15 mouse cellular contexts compared by ENCODE assay signal in genomic region chr19:5787920-5788319, GRCm38 (mm10). TPM values are rescaled to one million over a fixed set of nuclear protein-coding genes. Genes with fewer than 3 reads are reported as not detected.
DNase-seq lines count a peak whose midpoint lies in the region; ATAC-seq and TF ChIP-seq lines count a peak whose summit lies in the region.
"Had no signal": no experiment of that assay in that cellular context is flagged by ENCODE, and none has a peak within 500 bp of the region (broad histone marks: within the 10 kb centered on the region; RNA-seq: fewer than 3 reads in every experiment).

No protein-coding gene starts in this region.

- no peaks in the 10 kb centered on the region for H3K27me3 ChIP-seq in heart, embryonic 15.5 days
- no peaks in the 10 kb centered on the region for H3K27me3 ChIP-seq in ES-Bruce4 (ENCODE audit: control insufficient read depth, insufficient read depth, low read length, poor library complexity, severe bottlenecking)
- no peaks in the 10 kb centered on the region for H3K27me3 ChIP-seq in limb, embryonic 10.5 days (ENCODE audit: low read depth, poor library complexity, severe bottlenecking)
- H3K27me3 ChIP-seq: forebrain, embryonic 12.5 days; hindbrain, embryonic 15.5 days; liver, embryonic 15.5 days; midbrain, embryonic 13.5 days had no signal

- H3K27ac ChIP-seq in gastrocnemius, adult 2 months, result peak overlapping the region; percentile 88
- peak overlapping the region; percentile 83 for H3K27ac ChIP-seq in heart, embryonic 15.5 days
- H3K27ac ChIP-seq in ES-Bruce4 (ENCODE audit: insufficient read depth, low read length), result 0 out of 2 replicates have a peak overlapping the region, but pooled peaks have one; percentile 3
- H3K27ac ChIP-seq in limb, embryonic 10.5 days, result 0 out of 2 replicates have a peak overlapping the region, but pooled peaks have one; percentile 46
- H3K27ac ChIP-seq: forebrain, embryonic 12.5 days; hindbrain, embryonic 15.5 days; midbrain, embryonic 13.5 days had no signal

- WGBS in heart, embryonic 15.5 days, result 77% methylated on average over 7 of the region's 7 CpGs
- WGBS in limb, embryonic 10.5 days, result 90% methylated on average over 7 of the region's 7 CpGs

- intact Hi-C loops in gastrocnemius, adult 2 months (cut with DNase I), result no loop called here

- TF ChIP-seq CTCF in gastrocnemius, adult 2 months (IDR thresholded peaks at IDR 0.05), result no peak
- TF ChIP-seq CTCF in ES-Bruce4 (IDR thresholded peaks at IDR 0.05; ENCODE audit: low read depth, low read length), result no peak

- DNase-seq in gastrocnemius, adult 2 months, result no peak
- DNase-seq in gastrocnemius, adult 8-10 months (ENCODE audit: low spot score in 2 of 2), result no peak
- DNase-seq in heart, adult 9 months (ENCODE audit: low spot score in 2 of 2), result no peak
- no peak for DNase-seq in limb, embryonic 10.5 days (ENCODE audit: low spot score)
- no peak for DNase-seq in layer of hippocampus, adult 9-11 months
- DNase-seq in embryo, embryonic 10 days (ENCODE audit: low spot score), result no peak
- DNase-seq: adrenal gland, postnatal 10 days; cerebellum, adult 18-20 months; lung, postnatal 4 days had no signal

- 0 out of 2 replicates have a peak overlapping the region, but pooled peaks have one; percentile 5 for H3K4me2 ChIP-seq in heart, embryonic 15.5 days
- H3K4me2 ChIP-seq: forebrain, embryonic 12.5 days; hindbrain, embryonic 15.5 days; liver, embryonic 15.5 days; midbrain, embryonic 13.5 days had no signal

- no peak for TF ChIP-seq POLR2A in ES-Bruce4 (IDR thresholded peaks at IDR 0.05; ENCODE audit: insufficient read depth, low read length)

- ATAC-seq in heart, embryonic 15.5 days (replicated peaks; ENCODE audit: insufficient number of reproducible peaks, insufficient read depth, low FRiP score, low read depth), result no peak

- no peak overlapping the region for H3K4me3 ChIP-seq in gastrocnemius, adult 2 months
- no peak overlapping the region for H3K4me3 ChIP-seq in heart, embryonic 15.5 days
- H3K4me3 ChIP-seq in ES-Bruce4 (ENCODE audit: low read depth, low read length), result no peak overlapping the region
- no peak overlapping the region for H3K4me3 ChIP-seq in limb, embryonic 10.5 days
- H3K4me3 ChIP-seq: forebrain, embryonic 12.5 days; hindbrain, embryonic 15.5 days; liver, embryonic 15.5 days; midbrain, embryonic 13.5 days had no signal

- peaks cover 18% of the 10 kb centered on the region for H3K4me1 ChIP-seq in heart, embryonic 15.5 days (replicated peaks)
- H3K4me1 ChIP-seq in ES-Bruce4 (ENCODE audit: control insufficient read depth, insufficient read depth, low read length), result no peaks in the 10 kb centered on the region
- H3K4me1 ChIP-seq in limb, embryonic 10.5 days, result peaks cover 12% of the 10 kb centered on the region
- H3K4me1 ChIP-seq: hindbrain, embryonic 15.5 days; midbrain, embryonic 13.5 days had no signal

- H3K9ac ChIP-seq in heart, embryonic 15.5 days, result no peak overlapping the region
- H3K9ac ChIP-seq in ES-Bruce4 (ENCODE audit: low read depth, poor library complexity, severe bottlenecking), result no peak overlapping the region
- H3K9ac ChIP-seq: forebrain, embryonic 12.5 days; hindbrain, embryonic 15.5 days; midbrain, embryonic 13.5 days had no signal

- no peaks in the 10 kb centered on the region for H3K9me3 ChIP-seq in heart, embryonic 15.5 days (replicated peaks)
- H3K9me3 ChIP-seq in ES-Bruce4 (replicated peaks; ENCODE audit: control insufficient read depth, insufficient read depth, low read length, poor library complexity, severe bottlenecking), result no peaks in the 10 kb centered on the region
- H3K9me3 ChIP-seq in limb, embryonic 10.5 days (replicated peaks), result no peaks in the 10 kb centered on the region
- H3K9me3 ChIP-seq: forebrain, embryonic 12.5 days; hindbrain, embryonic 15.5 days; liver, embryonic 15.5 days; midbrain, embryonic 13.5 days had no signal

- TF ChIP-seq EP300 in ES-Bruce4 (IDR thresholded peaks at IDR 0.05; ENCODE audit: insufficient read depth, low read depth, low read length), result no peak

- no peaks in the 10 kb centered on the region for H3K36me3 ChIP-seq in heart, embryonic 15.5 days
- no peaks in the 10 kb centered on the region for H3K36me3 ChIP-seq in ES-Bruce4 (ENCODE audit: control insufficient read depth, insufficient read depth, low read length, poor library complexity, severe bottlenecking)
- H3K36me3 ChIP-seq in limb, embryonic 10.5 days, result no peaks in the 10 kb centered on the region
- H3K36me3 ChIP-seq: forebrain, embryonic 12.5 days; hindbrain, embryonic 15.5 days; liver, embryonic 15.5 days; midbrain, embryonic 13.5 days had no signal

RNA-seq across cellular contexts. Expression of gene Scyl1, which starts 16.7 kb away (rescaled TPM):
- total RNA-seq in gastrocnemius, adult 2 months (2021), result 10 to 100 TPM; 71.2 to 78.6 TPM
- 10 to 100 TPM; 71.4 to 91.0 (median 82.6) TPM for total RNA-seq in gastrocnemius, adult 8-10 months (2022)
- polyA plus RNA-seq in heart, embryonic 15.5 days (2015; fragmentation: Nextera tagmentation; extraction: Ambion mirVana), result 53.5 and 65.9 TPM in 2 replicates
- polyA plus RNA-seq in ES-Bruce4 (2011; ENCODE audit: insufficient read depth, insufficient read length, low read depth, missing spikeins), result 37.1 and 42.8 TPM in 2 replicates
- polyA plus RNA-seq in limb, embryonic 10.5 days (2016; fragmentation: Nextera tagmentation; extraction: Ambion mirVana), result 71.6 and 78.5 TPM in 2 replicates

RNA-seq across cellular contexts. Expression of gene Ltbp3, which starts 47.2 kb away (rescaled TPM):
- total RNA-seq in gastrocnemius, adult 2 months (2021), result 10 to 100 TPM; 32.4 to 44.6 TPM
- total RNA-seq in gastrocnemius, adult 8-10 months (2022), result 10 to 100 TPM; 32.6 to 42.8 (median 39.2) TPM
- 26.6 and 43.3 TPM in 2 replicates for polyA plus RNA-seq in heart, embryonic 15.5 days (2015; fragmentation: Nextera tagmentation; extraction: Ambion mirVana)
- 5.9 and 8.2 TPM in 2 replicates for polyA plus RNA-seq in ES-Bruce4 (2011; ENCODE audit: insufficient read depth, insufficient read length, low read depth, missing spikeins)
- polyA plus RNA-seq in limb, embryonic 10.5 days (2016; fragmentation: Nextera tagmentation; extraction: Ambion mirVana), result 2.2 and 3.4 TPM in 2 replicates

RNA-seq across cellular contexts. Expression of gene Fam89b, which starts 58.5 kb away (rescaled TPM):
- 10 to 100 TPM; 22.2 to 22.6 TPM for total RNA-seq in gastrocnemius, adult 2 months (2021)
- 10 to 100 TPM; 17.0 to 18.5 (median 18.2) TPM for total RNA-seq in gastrocnemius, adult 8-10 months (2022)
- polyA plus RNA-seq in heart, embryonic 15.5 days (2015; fragmentation: Nextera tagmentation; extraction: Ambion mirVana), result 68.1 and 82.4 TPM in 2 replicates
- 13.1 and 14.6 TPM in 2 replicates for polyA plus RNA-seq in ES-Bruce4 (2011; ENCODE audit: insufficient read depth, insufficient read length, low read depth, missing spikeins)
- polyA plus RNA-seq in limb, embryonic 10.5 days (2016; fragmentation: Nextera tagmentation; extraction: Ambion mirVana), result 158 TPM in 2 replicates

Comparison
In these comparisons a context has a peak if more than half of its experiments do, and no peak if none do; other contexts are left out.
1. H3K27ac ChIP-seq: peak in every context shown above with its lines; median percentile 88 in gastrocnemius, adult 2 months; 83 in heart, embryonic 15.5 days; 46 in limb, embryonic 10.5 days; 3 in ES-Bruce4.